Mouse (Mus musculus): ENCODE results near the gene Tfpt. TPM values are rescaled to one million over a fixed set of nuclear protein-coding genes. Genes with fewer than 3 reads are reported as not detected.

The Tfpt gene
- polyA plus RNA-seq, 1 experiment from 2014 or later = 8.1 TPM

DNA sequence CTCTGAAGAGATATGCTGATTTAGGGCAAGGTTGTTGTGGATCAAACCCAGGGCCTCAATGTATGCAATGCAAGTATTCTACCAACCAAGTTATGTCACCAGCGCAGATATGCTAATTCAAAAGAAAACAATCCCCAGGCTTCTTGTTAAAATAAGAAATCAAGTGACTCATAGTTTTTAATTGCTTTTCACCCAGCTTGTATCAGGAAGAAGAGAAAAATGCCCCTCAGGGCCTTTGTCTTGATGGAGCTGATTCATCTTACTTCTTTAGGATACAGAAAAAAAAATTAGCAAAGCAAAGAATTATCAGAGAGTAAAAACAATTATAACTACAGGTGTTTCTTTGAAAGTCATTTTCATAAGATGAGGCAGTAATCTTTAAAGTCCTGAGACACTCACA is 42.4 kb downstream of the Tfpt start:
- H3K27ac ChIP-seq (ENCODE audit: low read length) = no peak overlapping the region
- no peak overlapping the region for H3K4me3 ChIP-seq (ENCODE audit: low read depth, low read length)
- H3K27me3 ChIP-seq (ENCODE audit: control insufficient read depth, insufficient read depth, low read depth, low read length) = no peaks in the 10 kb centered on the region
- H3K36me3 ChIP-seq (ENCODE audit: control insufficient read depth, insufficient read depth) = no peaks in the 10 kb centered on the region
- H3K9me3 ChIP-seq (replicated peaks; ENCODE audit: control insufficient read depth, low read length) = no peaks in the 10 kb centered on the region
- H3K9ac ChIP-seq (ENCODE audit: low read depth, low read length) = no peak overlapping the region
- no peaks in the 10 kb centered on the region for H3K4me1 ChIP-seq (ENCODE audit: control insufficient read depth, low read depth, low read length)
- 65% methylated on average over 1 of the region's 1 CpGs for WGBS (ENCODE audit: insufficient replicate concordance)
- H3K4me2 ChIP-seq (ENCODE audit: low read depth, low read length) = no peak overlapping the region
- ATAC-seq (ENCODE audit: low read depth) = no peak

DNA sequence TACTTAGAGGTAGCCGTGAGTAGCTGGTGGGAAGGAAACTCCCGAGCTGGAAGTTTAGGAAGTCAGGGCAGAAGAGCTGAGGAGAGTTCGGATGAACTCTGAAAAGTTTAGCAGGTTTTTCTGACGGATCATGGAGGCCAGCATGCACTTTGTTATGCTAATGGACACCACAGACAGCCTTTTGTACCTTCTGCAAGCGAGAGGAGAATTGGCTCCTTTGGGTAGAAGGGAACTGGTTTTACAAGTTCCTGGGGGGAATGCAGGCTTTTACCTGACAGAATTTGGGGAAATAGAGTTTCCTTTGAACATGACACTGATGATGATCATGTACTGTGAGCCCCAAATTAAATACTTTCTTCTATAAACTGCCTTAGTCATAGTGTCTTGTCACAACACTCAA is 43.5 kb downstream of the Tfpt start:
- Histone ChIP-seq H3K4me3 (ENCODE audit: low read depth, low read length) (no peak overlapping the region), H3K4me1 (ENCODE audit: control insufficient read depth, low read depth, low read length) (no peaks in the 10 kb centered on the region), H3K27me3 (ENCODE audit: control insufficient read depth, insufficient read depth, low read depth, low read length) (no peaks in the 10 kb centered on the region), H3K9ac (ENCODE audit: low read depth, low read length) (no peak overlapping the region), H3K4me2 (ENCODE audit: low read depth, low read length) (no peak overlapping the region), H3K9me3 (replicated peaks; ENCODE audit: control insufficient read depth, low read length) (no peaks in the 10 kb centered on the region), H3K27ac (ENCODE audit: low read length) (no peak overlapping the region), H3K36me3 (ENCODE audit: control insufficient read depth, insufficient read depth) (no peaks in the 10 kb centered on the region)
- ATAC-seq (ENCODE audit: low read depth) = no peak
- 12% methylated on average over 5 of the region's 5 CpGs for WGBS (ENCODE audit: insufficient replicate concordance)

DNA sequence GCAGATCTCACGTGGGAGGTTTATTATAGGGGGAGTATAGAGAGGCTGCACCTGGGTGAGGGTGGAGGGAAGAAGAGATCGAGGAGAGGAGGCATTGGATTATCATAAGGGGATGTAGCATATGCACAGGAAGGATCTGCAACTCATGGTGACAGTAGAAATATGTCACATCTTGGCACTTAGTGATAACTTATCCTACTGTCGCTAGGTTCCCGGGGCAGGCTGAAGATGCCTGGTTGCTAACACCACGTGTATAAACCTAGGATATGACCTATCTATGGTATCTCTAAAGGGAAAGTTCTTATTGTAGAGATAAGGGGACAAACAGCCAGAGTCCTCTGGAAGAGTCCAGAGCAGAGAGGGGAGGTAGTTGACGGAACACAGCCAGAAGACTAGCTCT is 44.0 kb downstream of the Tfpt start:
- no peak for ATAC-seq (ENCODE audit: low read depth)
- Histone ChIP-seq H3K36me3 (ENCODE audit: control insufficient read depth, insufficient read depth) (no peaks in the 10 kb centered on the region), H3K9ac (ENCODE audit: low read depth, low read length) (no peak overlapping the region), H3K27me3 (ENCODE audit: control insufficient read depth, insufficient read depth, low read depth, low read length) (no peaks in the 10 kb centered on the region), H3K9me3 (replicated peaks; ENCODE audit: control insufficient read depth, low read length) (no peaks in the 10 kb centered on the region), H3K4me1 (ENCODE audit: control insufficient read depth, low read depth, low read length) (no peaks in the 10 kb centered on the region), H3K27ac (ENCODE audit: low read length) (no peak overlapping the region), H3K4me3 (ENCODE audit: low read depth, low read length) (no peak overlapping the region), H3K4me2 (ENCODE audit: low read depth, low read length) (no peak overlapping the region)
- 10% methylated on average over 6 of the region's 6 CpGs for WGBS (ENCODE audit: insufficient replicate concordance)

DNA sequence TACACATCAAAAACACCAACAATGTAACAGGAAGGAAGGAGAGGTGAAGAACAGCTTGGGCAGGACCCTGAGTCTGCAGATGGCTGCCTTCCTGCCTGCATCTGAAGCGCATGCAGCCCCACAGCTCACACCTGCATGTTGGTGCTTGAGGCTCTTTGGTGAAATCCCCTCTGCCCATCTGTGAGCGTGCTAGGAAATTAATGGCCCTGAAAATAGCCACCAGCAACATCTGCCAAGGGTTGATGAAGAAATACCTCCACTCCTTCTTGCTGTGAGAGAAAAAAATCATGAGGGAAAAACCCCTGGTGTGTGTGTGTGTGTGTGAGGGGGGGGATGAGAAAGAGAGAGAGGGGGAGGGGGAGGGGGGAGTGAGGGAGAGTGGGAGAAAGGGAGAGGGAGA is 49.7 kb downstream of the Tfpt start:
- H3K27ac ChIP-seq (ENCODE audit: low read length) = no peak overlapping the region
- H3K9me3 ChIP-seq (replicated peaks; ENCODE audit: control insufficient read depth, low read length) = no peaks in the 10 kb centered on the region
- H3K4me1 ChIP-seq (ENCODE audit: control insufficient read depth, low read depth, low read length) = no peaks in the 10 kb centered on the region
- no peak overlapping the region for H3K4me2 ChIP-seq (ENCODE audit: low read depth, low read length)
- H3K36me3 ChIP-seq (ENCODE audit: control insufficient read depth, insufficient read depth) = no peaks in the 10 kb centered on the region
- H3K4me3 ChIP-seq (ENCODE audit: low read depth, low read length) = no peak overlapping the region
- H3K27me3 ChIP-seq (ENCODE audit: control insufficient read depth, insufficient read depth, low read depth, low read length) = no peaks in the 10 kb centered on the region
- 38% methylated on average over 2 of the region's 2 CpGs for WGBS (ENCODE audit: insufficient replicate concordance)
- no peak overlapping the region for H3K9ac ChIP-seq (ENCODE audit: low read depth, low read length)
- no peak for ATAC-seq (ENCODE audit: low read depth)

DNA sequence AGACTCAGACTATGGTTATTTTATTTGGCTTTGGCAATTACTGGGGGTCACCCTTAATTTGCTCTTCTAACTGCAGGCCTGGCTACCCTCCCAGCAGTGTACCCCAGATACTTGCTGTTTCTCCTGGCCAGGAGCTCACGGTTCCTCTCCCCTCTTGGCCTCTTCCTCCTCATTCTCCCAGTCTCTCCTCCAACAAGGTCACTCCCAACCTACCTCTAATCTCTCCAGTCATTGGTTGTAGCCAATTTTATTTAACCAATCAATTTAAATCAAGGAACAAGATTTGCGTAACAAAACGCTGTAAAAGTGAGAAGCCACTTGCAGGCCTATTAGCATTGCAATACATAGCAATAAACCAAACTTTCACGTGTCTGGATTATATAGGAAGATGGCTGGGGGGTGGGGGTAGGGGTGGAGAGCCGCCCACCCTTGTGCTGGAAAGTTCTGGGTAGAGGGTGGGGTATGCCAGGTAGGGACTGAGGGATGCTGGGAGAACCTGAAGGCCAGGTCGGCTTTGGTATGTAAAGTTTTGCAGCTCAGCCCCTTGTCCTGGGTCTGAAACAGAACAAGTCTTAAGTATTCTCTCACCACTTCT is 50.7 kb downstream of the Tfpt start:
- Histone ChIP-seq H3K27ac (ENCODE audit: low read length) (no peak overlapping the region), H3K9me3 (replicated peaks; ENCODE audit: control insufficient read depth, low read length) (no peaks in the 10 kb centered on the region), H3K27me3 (ENCODE audit: control insufficient read depth, insufficient read depth, low read depth, low read length) (no peaks in the 10 kb centered on the region), H3K4me2 (ENCODE audit: low read depth, low read length) (no peak overlapping the region), H3K9ac (ENCODE audit: low read depth, low read length) (no peak overlapping the region), H3K4me3 (ENCODE audit: low read depth, low read length) (no peak overlapping the region), H3K4me1 (ENCODE audit: control insufficient read depth, low read depth, low read length) (no peaks in the 10 kb centered on the region), H3K36me3 (ENCODE audit: control insufficient read depth, insufficient read depth) (no peaks in the 10 kb centered on the region)
- 48% methylated on average over 6 of the region's 6 CpGs for WGBS (ENCODE audit: insufficient replicate concordance)
- no peak for ATAC-seq (ENCODE audit: low read depth)

DNA sequence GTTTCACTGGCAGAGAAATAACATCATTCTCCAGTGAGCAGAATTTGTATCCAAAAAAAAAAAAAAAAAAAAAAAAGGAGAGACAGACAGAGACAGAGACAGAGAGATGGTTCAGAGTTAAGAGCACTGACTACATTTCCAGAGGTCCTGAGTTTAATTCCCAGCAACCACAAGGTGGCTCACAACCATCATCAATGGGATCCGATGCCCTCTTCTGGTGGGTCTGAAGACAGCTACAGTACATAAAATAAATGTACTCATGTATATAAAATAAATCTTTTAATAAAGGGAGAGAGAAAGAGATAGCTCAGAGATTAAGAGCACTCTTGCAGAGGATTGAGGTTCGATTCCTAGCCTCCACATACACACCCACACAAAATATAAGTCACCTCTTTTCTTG is 51.5 kb downstream of the Tfpt start:
- Histone ChIP-seq H3K4me3 (ENCODE audit: low read depth, low read length) (no peak overlapping the region), H3K9ac (ENCODE audit: low read depth, low read length) (no peak overlapping the region), H3K27ac (ENCODE audit: low read length) (no peak overlapping the region), H3K27me3 (ENCODE audit: control insufficient read depth, insufficient read depth, low read depth, low read length) (no peaks in the 10 kb centered on the region), H3K36me3 (ENCODE audit: control insufficient read depth, insufficient read depth) (no peaks in the 10 kb centered on the region), H3K4me2 (ENCODE audit: low read depth, low read length) (no peak overlapping the region), H3K9me3 (replicated peaks; ENCODE audit: control insufficient read depth, low read length) (no peaks in the 10 kb centered on the region), H3K4me1 (ENCODE audit: control insufficient read depth, low read depth, low read length) (no peaks in the 10 kb centered on the region)
- ATAC-seq (ENCODE audit: low read depth) = no peak
- WGBS (ENCODE audit: insufficient replicate concordance) = 57% methylated on average over 2 of the region's 2 CpGs

DNA sequence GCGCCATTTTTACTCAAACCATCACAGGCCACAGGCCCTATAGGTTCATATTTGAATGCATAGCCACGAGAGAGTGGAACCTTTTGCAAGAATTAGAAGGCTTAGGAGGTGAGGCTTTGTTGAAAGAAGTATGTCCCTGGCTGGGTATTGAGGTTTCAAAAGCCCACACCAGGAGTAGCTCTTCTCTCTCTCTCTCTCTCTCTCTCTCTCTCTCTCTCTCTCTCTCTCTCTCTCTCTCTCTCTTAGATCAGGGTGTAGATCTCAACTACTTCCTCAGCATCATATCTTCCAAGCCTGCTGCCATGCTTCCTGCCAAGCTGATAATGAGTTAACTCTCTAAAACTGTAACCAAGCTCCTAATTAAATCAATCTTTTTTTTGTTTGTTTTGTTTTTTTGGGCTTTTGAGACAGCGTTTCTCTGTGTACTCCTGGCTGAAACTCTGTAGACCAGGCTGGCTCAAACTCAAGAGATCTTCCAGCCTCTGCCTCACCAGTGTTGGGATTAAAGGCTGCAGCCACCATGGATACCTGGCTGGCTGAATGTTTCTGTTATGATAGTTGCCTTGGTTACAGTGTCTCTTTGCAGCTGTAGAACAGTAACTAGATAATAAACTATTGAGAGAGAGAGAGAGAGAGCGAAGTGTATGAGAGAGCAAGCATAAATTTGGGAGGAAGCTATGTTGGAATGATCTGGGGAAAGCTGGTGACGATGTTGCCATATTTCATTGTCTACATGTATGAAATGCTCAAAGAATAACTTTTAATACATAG is 53.2 kb downstream of the Tfpt start:
- Histone ChIP-seq H3K27ac (ENCODE audit: low read length) (no peak overlapping the region), H3K4me2 (ENCODE audit: low read depth, low read length) (no peak overlapping the region), H3K4me3 (ENCODE audit: low read depth, low read length) (no peak overlapping the region), H3K4me1 (ENCODE audit: control insufficient read depth, low read depth, low read length) (no peaks in the 10 kb centered on the region), H3K27me3 (ENCODE audit: control insufficient read depth, insufficient read depth, low read depth, low read length) (no peaks in the 10 kb centered on the region), H3K36me3 (ENCODE audit: control insufficient read depth, insufficient read depth) (no peaks in the 10 kb centered on the region), H3K9me3 (replicated peaks; ENCODE audit: control insufficient read depth, low read length) (no peaks in the 10 kb centered on the region), H3K9ac (ENCODE audit: low read depth, low read length) (no peak overlapping the region)
- 48% methylated on average over 5 of the region's 5 CpGs for WGBS (ENCODE audit: insufficient replicate concordance)
- no peak for ATAC-seq (ENCODE audit: low read depth)

DNA sequence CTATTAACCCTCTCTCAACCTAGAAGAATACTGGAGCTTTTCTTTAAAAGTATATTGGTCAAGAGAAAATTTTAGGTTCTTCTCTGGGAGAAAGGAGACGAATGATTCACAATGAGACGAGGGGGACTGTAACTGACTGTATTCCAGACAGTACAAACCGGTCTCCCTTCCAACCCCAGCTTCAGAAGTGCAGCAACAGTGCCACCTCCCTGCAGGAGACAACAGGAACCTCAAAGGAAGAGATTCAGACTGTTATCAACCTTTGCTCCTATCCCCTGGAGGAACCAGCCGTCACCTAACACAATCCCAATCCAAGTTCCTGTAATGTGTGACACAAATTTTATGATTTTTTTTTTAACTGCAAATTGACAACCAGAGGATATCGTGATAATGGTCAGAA is 55.5 kb downstream of the Tfpt start:
- no peak overlapping the region for H3K9ac ChIP-seq (ENCODE audit: low read depth, low read length)
- no peak overlapping the region for H3K27ac ChIP-seq (ENCODE audit: low read length)
- ATAC-seq (ENCODE audit: low read depth) = no peak
- no peaks in the 10 kb centered on the region for H3K27me3 ChIP-seq (ENCODE audit: control insufficient read depth, insufficient read depth, low read depth, low read length)
- no peak overlapping the region for H3K4me2 ChIP-seq (ENCODE audit: low read depth, low read length)
- no peaks in the 10 kb centered on the region for H3K36me3 ChIP-seq (ENCODE audit: control insufficient read depth, insufficient read depth)
- no peaks in the 10 kb centered on the region for H3K4me1 ChIP-seq (ENCODE audit: control insufficient read depth, low read depth, low read length)
- 27% methylated on average over 5 of the region's 5 CpGs for WGBS (ENCODE audit: insufficient replicate concordance)
- H3K9me3 ChIP-seq (replicated peaks; ENCODE audit: control insufficient read depth, low read length) = no peaks in the 10 kb centered on the region
- H3K4me3 ChIP-seq (ENCODE audit: low read depth, low read length) = no peak overlapping the region

DNA sequence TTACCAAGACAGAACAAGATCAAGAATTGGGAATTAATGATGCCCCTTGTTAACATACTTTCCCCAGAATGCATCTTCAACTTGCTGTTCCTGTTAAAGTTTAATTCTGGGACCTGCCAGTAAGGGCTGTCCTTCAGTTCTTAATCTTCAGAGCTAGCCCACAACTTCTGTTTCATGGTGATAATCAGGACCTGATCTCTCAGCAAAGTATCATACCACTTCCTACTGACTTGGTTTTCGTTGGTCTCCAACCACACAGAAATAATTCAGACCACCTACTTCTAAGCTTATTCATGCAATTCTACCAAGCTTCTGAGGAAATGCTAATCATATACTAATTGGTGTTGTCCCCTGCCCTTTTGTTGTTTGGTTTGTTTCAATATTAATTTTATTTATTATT is 57.9 kb downstream of the Tfpt start:
- no peaks in the 10 kb centered on the region for H3K36me3 ChIP-seq (ENCODE audit: control insufficient read depth, insufficient read depth)
- H3K4me3 ChIP-seq (ENCODE audit: low read depth, low read length) = no peak overlapping the region
- 30% methylated on average over 1 of the region's 1 CpGs for WGBS (ENCODE audit: insufficient replicate concordance)
- H3K9me3 ChIP-seq (replicated peaks; ENCODE audit: control insufficient read depth, low read length) = no peaks in the 10 kb centered on the region
- no peaks in the 10 kb centered on the region for H3K4me1 ChIP-seq (ENCODE audit: control insufficient read depth, low read depth, low read length)
- no peak overlapping the region for H3K4me2 ChIP-seq (ENCODE audit: low read depth, low read length)
- no peaks in the 10 kb centered on the region for H3K27me3 ChIP-seq (ENCODE audit: control insufficient read depth, insufficient read depth, low read depth, low read length)
- no peak overlapping the region for H3K27ac ChIP-seq (ENCODE audit: low read length)
- no peak overlapping the region for H3K9ac ChIP-seq (ENCODE audit: low read depth, low read length)
- ATAC-seq (ENCODE audit: low read depth) = no peak

Measured in liver, embryonic 16.5 days (tissue).